Mouse (Mus musculus) cerebellum, adult (tissue): ENCODE data around the gene Luc7l.

Source experiments
- ATAC-seq: cut with Nextera tagmentation; 2 replicates; pipeline ENCODE4 v1.9.2; 2017; ENCODE audit warnings: mild to moderate bottlenecking, moderate library complexity, mixed read lengths; ENCODE audit not compliant: insufficient number of reproducible peaks, low FRiP score, low TSS enrichment

The Luc7l gene

DNA sequence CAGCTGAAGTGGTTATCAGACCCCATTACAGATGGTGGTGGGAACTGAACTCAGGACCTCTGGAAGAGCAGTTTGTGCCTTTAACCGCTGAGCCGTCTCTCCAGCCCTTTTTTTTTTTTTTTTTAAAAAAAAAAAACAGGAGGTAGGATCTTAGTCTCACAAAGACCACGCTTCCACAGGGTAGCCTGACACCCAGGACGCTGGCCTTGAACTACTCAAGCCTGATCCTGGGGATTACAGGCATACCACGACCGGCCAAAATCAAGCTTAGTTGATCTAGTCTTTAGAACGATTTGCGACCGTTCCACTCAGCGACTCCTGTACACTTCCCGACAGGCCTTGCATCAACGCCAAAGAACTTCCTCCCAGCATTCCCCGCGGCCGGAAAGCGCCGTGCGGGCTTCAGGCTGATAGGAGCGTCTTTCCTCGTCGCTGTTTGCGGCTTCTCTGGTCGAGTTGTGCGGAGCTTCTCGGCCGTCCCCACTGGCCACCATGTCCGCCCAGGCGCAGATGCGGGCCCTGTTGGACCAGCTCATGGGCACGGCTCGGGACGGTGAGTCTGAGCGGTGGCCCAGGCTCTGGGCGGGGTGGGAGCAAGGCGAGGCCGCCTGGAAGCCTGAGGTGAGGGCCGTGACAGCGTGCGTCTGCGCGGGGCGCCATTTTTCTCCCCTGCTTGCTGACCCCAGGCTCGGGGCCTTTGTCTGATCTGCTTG, at the start of gene Luc7l:
Luc7l (plus strand) TSS at position 358 of the 713 bp plus-strand sequence.
- peak; percentile 91; the same call in 1 of the 2 replicates for ATAC-seq

DNA sequence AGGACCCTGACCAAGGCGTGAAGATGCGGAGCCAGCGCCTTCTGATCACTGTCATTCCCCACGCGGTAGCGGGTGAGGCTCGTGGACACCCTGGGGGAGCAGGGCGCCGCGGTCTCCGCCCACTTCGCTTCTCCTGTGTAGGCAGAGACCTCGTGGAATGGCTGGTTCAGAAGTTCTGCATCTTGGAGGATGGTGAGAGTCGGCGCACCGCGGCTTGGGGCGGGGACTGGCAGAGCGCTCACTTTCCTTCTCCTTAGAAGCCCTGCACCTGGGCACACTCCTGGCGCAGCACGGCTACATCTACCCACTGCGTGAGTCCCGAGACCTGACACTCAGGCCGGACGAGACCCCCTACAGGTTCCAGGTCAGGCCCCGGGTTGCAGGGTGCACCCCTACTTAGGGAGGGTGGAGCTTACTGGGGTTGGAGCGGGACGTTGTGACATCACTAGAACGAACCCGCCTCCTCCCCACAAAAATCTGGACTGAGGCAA, 49.3 kb upstream of the Luc7l start:
- no peak for ATAC-seq

DNA sequence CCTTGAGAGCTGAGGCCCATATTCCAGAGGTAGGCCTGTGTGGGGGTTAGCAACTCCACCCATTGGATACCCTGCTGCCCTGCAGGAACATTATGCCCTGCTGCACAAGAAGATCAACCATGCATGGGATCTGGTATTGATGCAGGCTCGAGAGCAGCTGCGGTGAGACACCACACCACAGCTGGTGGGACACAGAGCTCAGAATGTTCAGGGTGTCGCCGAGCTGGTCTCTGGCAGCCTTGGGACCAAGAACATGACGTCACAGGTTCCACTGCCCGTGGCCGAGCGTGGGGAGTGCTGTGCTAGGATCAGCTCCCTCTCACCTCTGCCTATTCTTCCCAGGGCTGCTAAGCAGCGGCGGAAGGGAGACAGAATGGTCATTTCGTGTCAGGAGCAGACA, 47.9 kb upstream of the Luc7l start:
- ATAC-seq: no peak

DNA sequence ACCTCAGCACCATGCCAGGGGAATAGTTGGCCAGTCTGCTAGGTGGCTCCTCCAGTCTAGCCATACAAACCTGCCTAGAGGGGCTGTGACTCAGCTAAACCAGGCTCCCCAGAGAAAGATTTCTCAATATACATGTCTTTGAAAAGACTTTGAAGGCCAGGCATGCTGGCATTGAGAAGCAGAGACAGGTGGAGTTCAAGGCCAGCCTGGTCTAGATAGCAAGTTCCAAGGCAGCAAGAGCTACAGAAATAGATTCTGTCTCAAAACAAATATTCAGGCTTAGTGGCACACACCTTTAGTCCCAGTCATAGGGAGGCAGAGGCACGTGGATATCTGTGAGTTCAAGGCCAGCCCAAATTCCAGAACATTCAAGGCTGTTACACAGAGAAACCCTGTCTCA, 46.3 kb upstream of the Luc7l start:
- no peak for ATAC-seq

DNA sequence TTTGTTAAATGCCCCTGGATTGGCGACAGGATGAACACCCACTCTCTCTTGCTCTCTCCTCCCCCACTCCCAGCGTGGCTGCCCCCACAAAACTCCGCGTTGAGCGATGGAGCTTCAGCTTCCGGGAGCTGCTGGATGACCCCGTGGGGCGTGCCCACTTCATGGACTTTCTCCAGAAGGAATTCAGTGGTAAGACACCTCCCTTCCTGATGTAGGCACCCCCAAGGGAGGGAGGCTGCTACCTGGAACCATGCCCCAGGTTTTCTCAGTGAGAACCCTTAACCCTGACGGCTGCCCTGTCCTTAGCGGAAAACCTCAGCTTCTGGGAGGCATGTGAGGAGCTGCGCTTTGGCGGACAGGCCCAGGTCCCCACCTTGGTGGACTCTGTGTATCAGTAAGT, 45.0 kb upstream of the Luc7l start, which contains the start of gene Arhgdig:
Arhgdig (minus strand) TSS at position 101 of the 400 bp plus-strand sequence.
- ATAC-seq: no peak

DNA sequence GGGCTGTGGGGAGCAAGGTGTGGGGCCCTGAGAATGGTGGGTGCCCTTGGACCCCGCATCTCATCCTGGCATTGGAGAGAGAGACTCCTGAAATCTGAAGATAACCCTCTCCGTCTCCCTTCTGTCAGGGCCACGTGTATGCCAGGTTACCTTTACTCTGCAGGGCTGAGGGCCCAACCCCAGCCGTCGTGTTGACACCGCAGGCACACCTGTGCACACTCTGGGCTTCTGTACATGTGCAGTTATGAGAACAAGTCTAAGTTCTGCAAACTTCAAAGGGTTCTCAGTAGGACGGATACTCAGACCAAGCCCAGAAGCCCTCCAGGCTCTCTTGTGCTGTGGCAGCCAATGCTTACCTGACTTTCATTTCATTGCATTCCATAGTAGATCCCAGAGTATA, 40.5 kb upstream of the Luc7l start:
- no peak for ATAC-seq

DNA sequence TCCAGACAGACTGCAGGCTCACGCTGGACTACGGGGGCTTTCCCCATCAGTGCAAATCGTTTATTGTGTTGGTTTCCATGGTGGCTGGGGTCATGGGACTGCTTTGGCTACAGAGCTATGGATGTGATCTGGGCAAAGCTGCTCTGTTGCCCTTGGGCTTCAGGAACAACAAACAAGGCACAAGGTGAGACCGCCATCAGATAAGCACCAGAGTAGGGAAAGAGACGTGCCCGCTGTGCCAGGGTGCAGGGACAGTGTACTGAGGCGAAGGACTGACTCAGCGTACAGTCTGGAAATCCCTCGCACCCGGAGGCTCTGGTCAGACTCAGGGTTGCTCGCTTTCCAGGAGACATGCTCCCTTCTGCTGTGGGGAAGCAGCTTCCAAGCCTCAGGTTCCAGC, 40.0 kb upstream of the Luc7l start:
- no peak for ATAC-seq

DNA sequence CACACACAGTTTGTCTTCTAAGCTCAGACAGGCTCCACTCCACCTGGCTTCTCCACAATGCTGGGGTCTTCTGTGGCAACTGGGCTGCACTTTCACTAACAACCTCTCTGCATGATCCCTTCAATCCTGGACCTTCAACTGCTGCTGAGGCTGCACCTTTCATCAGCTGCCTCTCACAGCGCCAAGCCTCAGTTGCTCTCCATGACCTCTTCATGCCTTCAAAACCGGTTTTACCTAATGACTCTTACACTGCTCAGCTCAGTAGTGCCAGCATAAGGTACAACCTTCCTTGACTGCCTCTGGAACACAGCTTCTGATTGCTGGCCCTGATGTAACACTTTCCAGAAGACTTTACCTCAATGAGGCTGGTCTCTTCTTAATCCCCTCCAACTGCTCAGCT, 31.2 kb upstream of the Luc7l start:
- no peak for ATAC-seq

DNA sequence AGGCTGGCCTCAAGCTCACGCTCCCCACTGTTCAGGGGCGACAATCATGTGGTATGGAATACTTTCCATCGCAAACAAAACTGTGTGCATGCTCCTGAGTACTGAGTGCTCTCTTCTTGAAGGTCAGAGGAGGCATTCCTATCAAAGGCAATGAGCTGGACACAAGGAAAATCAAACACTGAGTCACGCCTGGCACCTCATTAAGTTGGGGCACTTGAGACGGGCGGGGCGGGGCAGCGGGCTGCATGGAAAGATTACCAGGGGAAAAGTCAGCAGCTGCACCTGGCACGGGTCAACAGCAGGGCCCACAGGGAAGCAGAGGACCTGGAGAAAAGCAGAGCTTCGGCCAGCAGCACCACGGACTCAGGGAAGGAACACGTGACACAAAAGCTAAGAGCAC, 27.5 kb upstream of the Luc7l start:
- no peak for ATAC-seq

DNA sequence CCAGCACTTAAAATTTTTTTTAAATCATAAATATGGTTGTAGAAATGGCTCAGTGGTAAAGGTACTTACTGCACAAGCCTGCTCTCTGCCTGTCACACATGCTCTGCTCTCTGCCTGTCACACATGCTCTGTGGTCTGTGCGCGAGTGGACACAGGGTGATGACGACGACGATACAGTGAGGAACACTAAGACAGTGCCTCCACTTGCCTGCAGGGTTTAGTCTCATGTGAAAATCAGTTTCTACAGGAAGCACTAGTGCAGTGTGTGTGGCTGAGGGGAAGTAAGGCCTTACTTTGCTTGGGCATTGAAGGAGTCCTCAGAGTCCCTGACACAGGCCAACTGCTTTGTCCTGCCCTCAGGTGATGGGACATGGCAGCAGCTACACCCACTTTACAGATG, 22.9 kb upstream of the Luc7l start:
- no peak for ATAC-seq

DNA sequence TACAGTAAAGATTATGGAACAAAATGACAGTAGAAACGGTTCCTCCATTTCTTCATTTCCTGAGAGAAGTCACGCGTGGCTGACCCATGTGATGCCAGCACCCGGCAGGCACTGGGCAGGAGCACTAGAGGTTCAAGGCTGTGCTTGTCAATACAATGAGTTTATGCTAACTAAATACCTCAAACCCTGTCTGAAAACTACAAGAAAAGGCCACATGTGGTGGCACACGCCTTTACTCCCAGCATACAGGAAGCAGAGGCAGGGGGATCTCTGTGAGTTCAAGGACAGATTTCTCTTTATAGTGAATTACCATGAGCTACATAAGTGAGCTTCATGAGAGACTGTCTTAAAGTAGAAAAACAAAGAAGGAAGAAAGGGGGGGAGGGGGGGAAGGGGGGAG, 21.5 kb upstream of the Luc7l start:
- no peak for ATAC-seq

DNA sequence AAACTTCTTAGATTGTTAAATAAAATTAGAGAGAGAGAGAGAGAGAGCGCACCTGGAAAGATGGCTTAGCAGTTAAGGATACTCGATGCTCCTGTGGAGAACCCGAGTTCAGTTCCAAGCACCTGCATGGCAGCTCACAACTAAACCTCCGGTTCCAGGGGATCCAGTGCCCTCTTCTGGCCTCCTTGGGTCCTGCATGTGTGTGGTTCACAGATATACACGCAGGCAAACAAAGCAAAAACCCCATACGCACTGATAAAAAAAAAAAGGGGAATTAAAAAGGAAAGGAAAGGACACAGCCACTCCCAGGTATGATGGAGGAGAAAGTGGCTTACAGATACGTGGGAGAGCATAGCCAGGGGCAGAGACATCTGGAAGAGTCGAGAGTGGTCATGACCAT, 19.8 kb upstream of the Luc7l start:
- no peak for ATAC-seq

DNA sequence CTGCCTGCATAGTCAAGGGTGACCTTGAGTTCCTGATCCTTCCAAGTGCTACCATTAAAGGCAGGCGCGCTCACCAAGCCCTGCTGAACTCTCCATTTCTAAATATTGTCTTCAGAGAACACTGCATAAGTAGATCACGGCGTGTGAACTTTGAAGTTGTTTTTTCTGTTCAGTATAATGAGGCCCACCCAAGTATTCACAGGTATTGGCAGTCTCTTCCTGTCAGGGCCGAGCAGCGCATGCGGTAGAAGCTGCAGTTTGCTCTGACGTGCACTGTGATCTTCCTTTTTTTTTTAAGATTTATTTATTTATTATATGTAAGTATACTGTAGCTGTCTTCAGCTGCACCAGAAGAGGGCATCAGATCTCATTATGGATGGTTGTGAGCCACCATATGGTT, 18.3 kb upstream of the Luc7l start:
- ATAC-seq: no peak

DNA sequence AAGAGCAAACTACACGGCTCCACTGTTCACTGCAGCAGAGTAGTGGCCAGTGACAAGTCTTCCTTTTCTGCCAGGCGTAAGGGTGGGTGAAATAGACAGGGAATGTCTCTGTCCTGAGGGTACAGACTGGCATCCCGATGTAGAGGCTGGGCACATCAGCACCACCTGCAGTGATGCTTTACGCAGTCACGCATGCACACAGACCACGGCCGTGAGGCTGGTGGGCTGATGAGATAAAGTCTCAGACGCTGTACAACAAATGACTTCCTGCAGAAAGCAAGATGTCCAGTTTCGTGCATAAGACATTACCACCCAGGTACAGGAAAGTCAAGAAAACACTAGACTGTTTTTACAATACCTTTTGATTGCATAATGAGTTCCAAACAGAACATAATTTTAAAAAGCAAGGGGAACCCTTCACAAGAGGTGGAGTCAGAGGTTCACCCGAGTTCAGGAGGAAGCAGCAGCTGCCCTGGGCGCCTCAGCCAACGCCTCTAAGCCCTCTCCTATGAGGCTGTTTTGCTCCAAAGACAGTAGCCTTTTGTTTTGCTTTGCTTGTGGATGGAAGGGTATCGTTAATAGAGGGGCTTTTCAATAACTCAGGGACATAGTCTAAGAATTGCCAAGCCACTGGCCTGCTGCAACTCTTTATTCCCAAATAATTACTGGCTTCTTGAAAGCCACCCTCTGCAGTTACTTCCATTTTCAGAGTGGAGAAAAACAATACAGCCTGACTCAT, 17.4 kb upstream of the Luc7l start:
- no peak for ATAC-seq

DNA sequence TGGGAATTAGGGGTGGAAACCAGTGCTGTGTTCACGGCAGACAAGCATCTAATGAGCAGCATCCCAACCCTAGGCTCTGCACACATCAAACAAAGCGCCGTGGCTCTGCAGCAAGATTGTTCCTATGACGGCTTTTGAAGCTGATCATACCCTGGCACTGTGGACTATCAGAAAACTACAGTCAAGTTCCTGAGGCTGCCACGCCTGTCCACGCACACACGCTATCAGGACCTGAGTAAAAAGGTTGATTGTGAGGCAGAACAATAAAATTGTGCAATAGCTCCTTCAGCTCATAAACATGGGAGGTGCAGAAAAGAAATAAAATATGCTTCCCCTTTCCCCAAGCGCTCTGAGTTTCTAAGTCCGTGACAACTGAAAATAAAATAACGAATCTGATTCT, 15.0 kb upstream of the Luc7l start:
- ATAC-seq: no peak

DNA sequence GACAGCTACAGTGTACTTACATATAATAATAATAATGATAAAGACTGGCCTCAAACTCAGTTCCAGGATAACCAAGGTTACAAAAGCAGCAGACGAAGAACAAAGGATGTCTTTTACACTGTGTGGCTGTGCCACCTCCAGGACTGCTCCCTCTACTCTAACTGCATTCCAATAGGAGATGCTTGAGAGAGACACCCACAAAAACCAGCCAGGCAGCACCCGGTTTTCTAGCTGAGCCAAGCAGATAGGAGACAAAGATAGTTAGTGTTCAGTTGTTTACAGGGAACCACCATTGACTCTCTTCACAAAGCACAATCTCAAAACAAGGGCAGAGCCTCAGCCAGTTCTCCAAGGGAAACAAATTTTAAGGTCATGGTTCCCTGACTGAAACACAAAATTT, 13.1 kb upstream of the Luc7l start:
- no peak for ATAC-seq

DNA sequence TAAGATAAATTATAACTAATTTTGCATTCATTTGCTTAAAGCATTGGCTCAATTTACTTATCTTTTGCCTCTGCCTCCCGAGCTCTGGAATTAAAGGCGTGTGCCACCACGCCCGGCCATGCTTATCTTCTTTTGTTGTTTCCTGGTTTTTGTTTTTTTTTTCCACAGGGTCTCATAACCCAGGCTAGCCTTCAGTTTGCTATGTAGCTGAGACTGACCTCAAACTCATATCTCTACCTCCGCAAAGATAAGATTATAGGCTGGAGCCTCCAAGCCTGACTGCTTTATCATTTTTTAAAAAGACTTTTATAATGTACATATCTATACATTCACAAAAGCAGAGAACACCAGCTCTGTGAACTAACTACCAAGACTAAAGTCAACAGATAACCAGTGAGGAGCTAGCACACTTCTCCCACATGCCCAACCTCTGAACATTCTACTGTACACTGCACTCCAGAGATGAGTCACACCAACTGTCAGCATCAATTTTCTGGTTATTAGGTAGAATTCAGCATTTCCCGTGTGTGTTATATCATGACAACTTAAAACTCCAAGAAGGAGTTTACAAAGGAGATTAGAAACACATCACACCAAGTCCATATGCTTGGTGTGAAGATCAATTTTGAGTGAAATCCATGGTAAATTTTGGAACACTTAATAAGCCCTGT, 12.4 kb upstream of the Luc7l start:
- no peak for ATAC-seq

DNA sequence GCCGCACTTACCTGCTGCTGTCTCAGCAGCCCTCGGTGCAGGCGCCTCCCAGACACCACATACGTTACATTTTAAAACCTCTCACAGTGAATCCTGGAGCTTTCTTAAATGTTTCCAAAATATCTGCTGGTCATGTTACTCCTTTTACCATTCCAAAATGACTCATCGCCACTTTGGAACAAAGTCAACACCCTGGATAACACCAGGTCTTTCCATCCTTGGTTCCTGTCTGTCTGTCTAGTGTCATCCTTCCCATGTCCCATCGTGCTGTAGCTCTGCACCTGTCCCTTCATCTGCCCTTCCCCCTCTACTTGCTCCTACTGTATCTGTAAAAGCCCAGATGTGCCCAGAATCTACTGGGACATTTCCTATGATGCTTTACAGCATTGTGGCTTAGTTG, 11.7 kb upstream of the Luc7l start:
- no peak for ATAC-seq

DNA sequence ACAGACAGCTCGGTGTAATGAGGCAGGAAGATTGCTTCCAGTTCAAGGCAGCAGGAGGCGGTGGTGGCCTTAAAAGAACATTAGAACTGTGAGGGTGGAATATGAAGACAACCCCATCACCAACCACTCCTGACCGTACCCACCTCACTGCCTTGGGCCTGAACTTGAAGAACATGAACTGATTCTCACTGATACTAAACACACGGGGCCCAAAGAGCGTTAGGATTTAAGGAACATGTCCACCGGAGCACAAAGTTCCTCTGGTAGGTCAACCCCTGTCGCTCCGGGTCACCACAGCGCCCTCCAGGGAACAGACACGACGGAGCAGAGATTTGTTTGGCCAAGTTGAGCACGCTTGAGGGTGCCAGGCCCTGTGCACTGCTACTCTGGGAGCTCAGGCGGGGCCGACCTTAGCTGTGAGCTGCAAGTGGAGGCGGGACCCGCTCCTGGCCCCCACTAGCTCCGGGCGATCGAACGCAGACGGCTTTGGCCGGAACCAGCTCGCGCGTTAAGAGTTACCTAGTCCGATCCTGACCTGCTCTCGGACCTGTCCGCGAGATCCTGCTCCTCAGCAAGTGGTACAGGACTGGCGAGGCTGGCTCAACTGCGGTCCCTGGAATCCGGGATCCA, 9.1 kb upstream of the Luc7l start:
- ATAC-seq: peak; percentile 38; the same call in 1 of the 2 replicates

DNA sequence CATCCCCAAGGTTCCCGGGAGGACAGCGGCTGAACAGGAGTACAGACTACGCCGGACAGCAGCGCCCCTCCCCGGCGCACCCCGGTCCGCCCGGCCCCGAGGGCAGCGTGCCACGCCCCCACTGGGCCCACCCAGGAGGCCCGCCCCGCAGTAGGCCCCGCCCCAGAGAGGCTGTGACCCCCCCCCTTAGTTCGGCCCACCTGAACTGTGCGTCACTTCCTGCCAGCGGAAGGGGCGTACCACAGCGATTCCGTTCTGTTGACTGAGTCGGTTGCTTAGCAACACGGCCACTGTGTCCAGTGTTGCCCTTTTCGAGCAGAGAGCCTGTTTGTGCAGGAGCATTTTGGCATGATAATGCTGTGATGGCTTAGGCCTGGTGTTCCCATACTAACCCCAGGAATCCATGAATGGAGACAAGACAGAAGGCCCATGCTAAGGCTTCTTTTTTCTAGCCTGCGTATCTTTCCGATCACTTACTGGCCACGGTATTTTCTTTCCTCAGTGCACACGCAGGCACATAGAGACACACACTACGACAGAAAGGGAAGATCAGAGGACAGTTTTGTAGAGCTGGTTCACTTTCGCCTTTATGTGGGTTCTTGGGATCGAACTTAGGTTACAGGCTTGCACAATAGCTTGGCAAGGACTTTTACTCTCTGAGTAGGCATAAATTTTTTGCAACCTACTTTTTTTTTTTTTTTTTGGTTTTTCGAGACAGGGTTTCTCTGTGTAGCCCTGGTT, 8.4 kb upstream of the Luc7l start, which contains the start of gene Fam234a:
Fam234a (minus strand) TSS at position 142 of the 741 bp plus-strand sequence.
- peak; percentile 94 for ATAC-seq
